Mouse (Mus musculus) MEL (cell line): ENCODE results near the gene Ssh1.
A peak's percentile ranks its signal among the peaks of the same experiment; 100 is the strongest.

ENCODE experiments used
- CHD2 ChIP-seq: IDR thresholded peaks from 2 replicates; pipeline ENCODE4 v1.6.1; 2011; ENCODE audit warnings: low read length, improper control_type of control experiment
- CTCF ChIP-seq, 3 experiments: IDR thresholded peaks in 2 of 3; conservative IDR thresholded peaks in 1 of 3; 2 replicates each; pipeline ENCODE4 v1.5.1; 2011 to 2012; ENCODE audit warnings: low read length in 3 of 3, low read depth in 2 of 3, mild to moderate bottlenecking in 2 of 3, improper control_type of control experiment in 1 of 3, inconsistent platforms in 1 of 3, mixed read lengths in 1 of 3, moderate library complexity in 1 of 3; ENCODE audit not compliant: control insufficient read depth in 1 of 3, insufficient read depth in 1 of 3, poor library complexity in 1 of 3, severe bottlenecking in 1 of 3
- E2F4 ChIP-seq: IDR thresholded peaks from 2 replicates; pipeline ENCODE4 v1.6.1; 2011; ENCODE audit warnings: low read depth, low read length, improper control_type of control experiment, borderline replicate concordance
- MAZ ChIP-seq: IDR thresholded peaks from 2 replicates; pipeline ENCODE4 v1.6.1; 2012; ENCODE audit warnings: low read depth, mild to moderate bottlenecking, inconsistent platforms, low read length, improper control_type of control experiment
- SIN3A ChIP-seq: IDR thresholded peaks from 2 replicates; pipeline ENCODE4 v1.6.1; 2012; ENCODE audit warnings: low read length, improper control_type of control experiment, inconsistent platforms
- USF1 ChIP-seq: IDR thresholded peaks from 2 replicates; pipeline ENCODE4 v1.6.1; 2014; ENCODE audit warnings: low read depth, mild to moderate bottlenecking, inconsistent platforms, low read length, improper control_type of control experiment, moderate library complexity
- USF2 ChIP-seq, 2 experiments: IDR thresholded peaks; 2 replicates each; pipeline ENCODE4 v1.6.1; 2011 to 2012; ENCODE audit warnings: improper control_type of control experiment in 2 of 2, low read length in 2 of 2, borderline replicate concordance in 1 of 2, inconsistent platforms in 1 of 2, low read depth in 1 of 2, mild to moderate bottlenecking in 1 of 2; ENCODE audit not compliant: insufficient read depth in 1 of 2

DNA sequence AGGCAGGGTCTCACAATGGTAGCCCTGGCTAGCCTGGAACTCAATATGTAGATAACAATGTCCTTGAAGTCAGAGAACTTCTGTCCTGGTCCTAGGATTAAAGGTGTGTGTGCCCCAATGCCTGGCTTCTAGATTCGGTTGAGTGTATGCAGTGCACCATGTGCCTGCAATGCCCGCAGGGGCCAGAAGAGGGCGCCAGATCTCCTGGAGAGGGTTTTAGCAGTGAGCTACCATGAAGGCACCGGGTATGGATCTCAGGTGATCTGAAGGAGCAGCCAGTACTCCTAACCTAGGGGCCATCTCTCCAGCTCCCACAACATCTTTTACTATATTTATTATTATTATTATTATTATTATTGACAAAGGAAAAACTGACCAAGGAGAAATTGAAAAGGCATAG lies 37.2 kb downstream of the Ssh1 start:
- TF ChIP-seq CTCF (IDR thresholded peaks at IDR 0.05 in 2 of 3, conservative IDR thresholded peaks at IDR 0.05 in 1 of 3; ENCODE audit: control insufficient read depth in 1 of 3, insufficient read depth in 1 of 3, low read depth in 2 of 3, low read length in 3 of 3, poor library complexity in 1 of 3, severe bottlenecking in 1 of 3) (peak; percentile 94 to 98 (median 94)), CHD2 (no peak), USF1 (no peak), USF2 (IDR thresholded peaks at IDR 0.05; ENCODE audit: borderline replicate concordance in 1 of 2, insufficient read depth in 1 of 2, low read depth in 1 of 2, low read length in 2 of 2) (no peak), SIN3A (no peak), E2F4 (no peak), MAZ (no peak)
